Mouse (Mus musculus) megakaryocyte, embryonic 14.5 days (primary cell): ENCODE measurements around the gene Ly6g6c.

ENCODE experiments used
- FLI1 ChIP-seq: IDR thresholded peaks from 2 replicates; pipeline ENCODE4 v1.6.1; 2012; ENCODE audit warnings: low read length, inconsistent platforms, mixed read lengths
- GATA1 ChIP-seq: IDR thresholded peaks from 3 replicates; pipeline ENCODE4 v1.6.1; 2012; ENCODE audit warnings: mixed read lengths, low read length, inconsistent platforms, borderline replicate concordance

GRCm38 (mm10) chr17:35031880-35032279, 33.3 kb upstream of the Ly6g6c start:
- TF ChIP-seq GATA1 = no peak
- no peak for TF ChIP-seq FLI1
